Mouse (Mus musculus): Measurements from ENCODE around the gene Ccdc162.

Ccdc162 gene

GRCm38 (mm10) chr10:41578541-41578940 lies 137.9 kb downstream of the Ccdc162 start:
- DNase-seq (ENCODE audit: extremely low read depth, low read depth) = no peak

DNA sequence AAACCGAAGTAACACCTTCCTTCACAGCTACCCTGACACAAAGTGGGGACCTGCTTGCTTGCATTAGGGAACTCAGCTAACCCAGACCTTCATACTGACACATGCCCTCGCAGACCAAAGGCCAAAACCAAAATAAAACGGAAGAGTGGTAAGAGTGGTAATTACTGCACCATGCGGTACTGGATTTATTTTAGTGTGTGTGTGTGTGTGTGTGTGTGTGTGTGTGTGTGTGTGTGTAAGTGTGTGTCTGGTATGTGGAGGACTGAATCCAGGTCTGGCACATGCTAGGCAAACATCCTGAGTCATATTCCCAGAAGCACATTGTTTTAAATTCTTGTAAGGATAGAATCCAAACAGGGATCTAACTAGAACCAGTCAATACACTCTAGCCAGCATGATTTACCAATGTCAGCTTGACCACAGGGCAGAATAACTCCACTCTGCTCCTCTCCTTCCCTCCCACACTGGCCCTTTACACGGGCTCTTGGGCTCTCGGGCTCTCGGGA lies 140.1 kb downstream of the Ccdc162 start:
- no peak for DNase-seq (ENCODE audit: extremely low read depth, low read depth)

DNA sequence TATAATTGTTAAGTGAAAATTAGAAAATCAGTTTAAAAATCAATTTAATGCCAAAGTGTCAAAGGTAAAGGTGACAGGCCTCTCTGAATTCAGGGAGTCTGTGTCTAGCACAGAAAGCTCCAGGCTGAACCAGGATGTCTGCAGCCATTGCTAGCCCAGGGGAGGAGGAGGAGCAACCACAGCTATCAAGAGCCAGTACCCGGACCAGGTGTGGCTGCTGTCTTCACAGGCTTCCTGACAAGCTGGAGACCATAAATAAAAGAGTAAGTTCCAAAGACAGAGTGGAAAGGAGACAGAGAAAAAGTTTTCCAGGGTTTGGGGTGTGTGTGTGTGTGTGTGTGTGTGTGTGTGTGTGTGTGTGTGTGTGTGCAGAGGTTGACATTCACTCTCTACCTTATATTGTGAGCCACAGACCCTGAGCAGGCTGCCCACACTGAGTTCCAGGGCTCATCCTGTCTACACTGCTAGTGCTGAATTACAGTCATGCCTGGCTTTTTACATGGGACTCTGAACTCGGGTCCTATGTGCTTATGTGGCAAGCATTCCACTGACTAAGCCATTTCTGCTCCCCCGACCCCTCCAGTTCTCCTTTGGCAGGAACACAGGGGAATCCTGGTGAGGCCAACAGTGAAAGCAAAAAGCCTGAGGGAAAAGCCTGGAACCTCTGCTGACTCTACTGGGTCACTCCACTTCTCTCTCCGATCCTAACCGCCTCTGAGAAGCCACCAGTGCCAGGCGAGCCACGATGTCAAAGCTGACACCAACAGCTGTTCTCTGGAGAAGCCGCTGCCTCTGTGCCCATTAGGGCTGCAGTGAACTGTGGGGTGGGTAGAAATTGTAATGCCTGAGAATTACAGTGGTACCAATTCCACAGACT lies 140.7 kb downstream of the Ccdc162 start:
- DNase-seq (ENCODE audit: extremely low read depth, low read depth) = no peak

GRCm38 (mm10) chr10:41573190-41573589 lies 143.2 kb downstream of the Ccdc162 start:
- DNase-seq (ENCODE audit: extremely low read depth, low read depth) = no peak

DNA sequence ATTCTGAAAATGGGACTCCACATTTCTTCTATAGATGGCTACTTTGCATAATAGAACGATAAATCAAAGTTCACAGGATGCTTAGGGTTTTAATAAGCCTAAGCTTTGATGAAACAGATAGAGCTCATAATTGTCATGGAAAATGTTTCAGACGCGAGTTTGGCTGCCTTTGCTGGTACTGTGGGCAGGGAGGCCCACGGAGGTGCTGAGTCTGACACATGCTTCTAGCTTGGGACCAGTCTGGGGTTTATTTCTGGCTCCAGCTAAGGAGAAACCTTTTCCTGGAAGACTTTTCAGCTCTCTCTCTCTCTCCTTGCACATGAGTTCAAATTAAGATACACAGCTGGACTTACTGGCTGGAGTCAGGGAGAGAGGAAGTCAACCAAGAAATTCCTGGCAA lies 144.2 kb downstream of the Ccdc162 start:
- DNase-seq (ENCODE audit: extremely low read depth, low read depth) = no peak

- DNase-seq (ENCODE audit: extremely low read depth, low read depth) = no peak
These were observed 145.4 kb downstream of the Ccdc162 start for GRCm38 (mm10) chr10:41571065-41571464.

- no peak for DNase-seq (ENCODE audit: extremely low read depth, low read depth)
These were observed 148.1 kb downstream of the Ccdc162 start for GRCm38 (mm10) chr10:41568306-41568705.

DNA sequence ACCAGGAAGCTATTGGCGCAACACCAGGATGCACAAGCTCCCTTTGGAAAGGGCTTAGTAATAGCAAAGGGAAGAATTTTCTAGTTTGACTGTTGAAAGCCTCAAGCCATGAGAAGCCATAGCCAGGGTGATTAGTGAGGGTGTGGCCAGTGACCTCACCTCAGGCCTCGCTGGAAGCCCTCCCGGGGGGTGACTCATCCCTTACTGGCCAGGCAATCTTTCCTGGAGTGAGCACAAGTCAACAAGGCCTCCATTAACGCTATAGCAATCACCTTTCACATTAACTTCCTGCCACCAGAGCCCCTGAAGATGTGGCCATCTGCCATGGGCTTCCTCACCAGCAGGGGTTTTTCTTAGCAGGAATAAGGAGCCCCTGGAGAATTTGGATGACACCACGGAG lies 151.3 kb downstream of the Ccdc162 start:
- no peak for DNase-seq (ENCODE audit: extremely low read depth, low read depth)

DNA sequence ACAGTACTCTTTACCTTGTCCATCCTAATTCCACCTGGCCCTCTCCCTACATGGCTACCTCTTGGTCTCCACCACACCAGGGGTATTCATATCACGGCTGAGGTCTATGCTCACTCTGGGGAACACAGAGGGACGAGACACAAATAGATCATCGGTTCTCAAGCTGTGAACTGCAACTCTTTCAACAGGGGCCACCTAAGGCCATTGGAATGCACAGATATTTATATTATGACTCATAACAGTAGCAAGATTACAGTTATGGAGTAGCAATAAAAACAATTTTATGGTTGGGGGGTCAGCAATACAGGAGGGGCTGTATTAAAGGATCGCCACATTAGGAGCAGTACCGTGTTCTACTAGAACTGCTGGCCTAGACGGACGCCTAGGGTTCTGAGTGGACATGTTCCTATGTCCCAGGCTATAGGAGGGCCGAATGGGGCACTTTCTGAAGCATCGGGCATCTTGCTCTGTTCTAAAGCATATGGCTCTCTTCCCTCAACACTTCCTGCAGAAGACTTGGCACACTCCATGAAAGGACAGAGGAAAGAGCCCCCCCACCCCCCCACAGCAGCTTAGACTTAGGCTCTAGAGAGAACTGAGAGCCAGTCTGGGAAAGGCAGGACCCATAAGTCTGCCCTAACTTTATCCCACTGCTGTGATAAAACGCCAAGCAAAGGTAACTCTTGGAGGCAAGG lies 154.6 kb downstream of the Ccdc162 start:
- no peak for DNase-seq (ENCODE audit: extremely low read depth, low read depth)

DNA sequence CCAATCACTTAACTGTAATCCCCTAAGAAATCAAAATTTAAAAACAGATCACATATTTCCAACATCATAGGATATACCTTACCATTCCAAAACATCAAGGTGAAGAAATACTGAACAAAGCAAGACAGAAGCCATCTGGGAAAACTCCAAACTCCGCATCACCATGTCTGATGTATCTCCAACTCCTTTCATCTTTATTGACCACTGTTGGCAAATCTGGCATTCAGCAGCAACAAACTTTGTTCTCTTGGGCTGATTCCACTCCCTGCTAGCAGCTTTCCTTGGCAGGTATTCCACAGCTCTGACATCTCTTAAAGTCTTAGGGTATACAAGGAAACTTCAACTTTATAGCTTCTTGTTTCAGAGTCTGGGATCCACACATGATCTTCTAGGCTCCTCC lies 158.0 kb downstream of the Ccdc162 start:
- DNase-seq (ENCODE audit: extremely low read depth, low read depth) = no peak

GRCm38 (mm10) chr10:41555081-41555480 lies 161.4 kb downstream of the Ccdc162 start:
- no peak for DNase-seq (ENCODE audit: extremely low read depth, low read depth)

GRCm38 (mm10) chr10:41553711-41554110 lies 162.7 kb downstream of the Ccdc162 start:
- no peak for DNase-seq (ENCODE audit: extremely low read depth, low read depth)

GRCm38 (mm10) chr10:41552847-41553589 lies 163.4 kb downstream of the Ccdc162 start:
- no peak for DNase-seq (ENCODE audit: extremely low read depth, low read depth)

GRCm38 (mm10) chr10:41552319-41552718 lies 164.1 kb downstream of the Ccdc162 start:
- no peak for DNase-seq (ENCODE audit: extremely low read depth, low read depth)

DNA sequence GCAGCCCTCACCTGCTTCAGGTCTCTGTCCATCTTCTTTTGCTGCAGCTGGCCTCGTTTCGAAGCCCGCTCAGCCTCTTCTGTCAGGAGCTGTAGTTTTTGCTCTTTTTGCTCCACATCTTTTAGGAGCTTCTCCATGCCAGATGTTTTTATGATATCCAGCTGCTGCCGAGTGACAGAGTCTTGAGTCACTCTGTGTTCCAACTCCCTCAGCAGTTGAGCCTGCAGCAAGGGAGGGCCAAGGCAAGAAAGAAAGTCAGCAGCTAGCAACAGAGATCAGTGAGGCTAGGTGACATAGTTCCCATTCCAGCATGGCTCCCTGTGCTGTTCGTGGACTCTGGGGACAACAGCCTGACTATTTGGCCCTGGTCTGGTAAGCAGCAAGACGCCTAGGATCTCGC lies 165.7 kb downstream of the Ccdc162 start:
- DNase-seq (ENCODE audit: extremely low read depth, low read depth) = no peak

GRCm38 (mm10) chr10:41546396-41547165 lies 169.9 kb downstream of the Ccdc162 start:
- DNase-seq (ENCODE audit: extremely low read depth, low read depth) = no peak

DNA sequence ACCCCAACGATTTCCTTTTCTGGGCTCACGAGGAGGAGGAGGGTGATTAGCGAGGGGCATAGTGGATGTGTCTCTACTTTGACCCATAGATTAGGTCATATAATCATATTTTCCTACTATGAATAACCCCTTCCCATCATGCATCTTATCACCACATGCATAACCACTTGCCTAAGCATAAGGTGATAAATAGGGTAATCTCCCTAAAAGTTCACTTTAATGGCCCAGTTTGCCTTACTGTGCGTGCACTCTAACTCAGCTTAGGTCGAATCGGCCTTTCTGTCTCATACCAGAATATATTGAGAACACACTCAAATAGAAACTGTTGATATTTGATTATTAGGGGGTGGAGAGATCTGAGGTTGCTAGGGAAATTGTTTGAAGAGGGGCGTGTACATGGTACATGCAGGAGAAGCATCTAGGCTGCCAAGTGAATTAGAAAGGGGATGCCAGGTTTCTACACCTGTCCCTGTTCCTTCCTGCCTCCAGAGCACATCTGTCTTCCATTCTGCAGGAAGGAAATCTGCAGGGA lies 171.1 kb downstream of the Ccdc162 start:
- no peak for DNase-seq (ENCODE audit: extremely low read depth, low read depth)

DNA sequence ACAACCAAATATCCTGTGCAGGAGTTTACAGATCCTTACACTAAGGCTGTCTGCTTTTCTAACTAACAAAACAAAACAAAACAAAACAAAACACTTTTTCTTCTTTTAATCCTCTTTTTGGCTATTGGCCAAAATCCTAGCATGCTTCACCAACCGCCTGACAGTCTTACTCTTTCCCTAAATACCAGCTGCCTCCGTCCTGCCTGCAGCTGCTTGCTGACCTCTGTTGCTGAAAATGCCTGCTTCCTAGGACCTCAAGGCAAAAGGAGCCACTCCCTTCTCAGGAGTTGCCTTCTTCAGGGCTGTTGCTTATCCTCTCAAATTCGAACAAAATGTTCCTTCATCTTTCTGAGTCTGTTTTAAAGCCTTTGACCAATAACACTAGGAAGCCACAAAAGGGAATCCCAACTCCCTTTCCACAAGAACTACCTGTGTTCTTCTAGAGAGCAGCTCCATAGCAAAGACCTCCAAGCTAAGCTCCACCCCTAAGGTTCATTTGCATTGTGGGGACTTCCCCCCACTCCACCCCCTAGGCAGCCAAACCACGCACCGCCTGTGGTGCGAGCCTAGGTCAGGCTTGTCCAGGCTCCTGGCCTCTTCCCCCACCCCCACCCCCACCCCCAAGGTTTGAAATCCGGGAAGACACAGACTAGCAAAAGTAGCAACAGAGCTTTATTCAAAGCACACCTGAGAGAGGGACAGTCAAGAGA lies 171.8 kb downstream of the Ccdc162 start:
- DNase-seq (ENCODE audit: extremely low read depth, low read depth) = no peak

GRCm38 (mm10) chr10:41543844-41544243 lies 172.6 kb downstream of the Ccdc162 start:
- no peak for DNase-seq (ENCODE audit: extremely low read depth, low read depth)

GRCm38 (mm10) chr10:41543439-41543838 lies 173.0 kb downstream of the Ccdc162 start:
- DNase-seq (ENCODE audit: extremely low read depth, low read depth) = no peak

Data from MEL-GATA-1-ER (cell line).